Mouse (Mus musculus) CH12.LX (cell line): ENCODE results near the gene Vps51. TPM values are rescaled to one million over a fixed set of nuclear protein-coding genes. Genes with fewer than 3 reads are reported as not detected.

Experiments
- DNase-seq: peaks from one replicate; pipeline ENCODE4 v3.0.0-alpha.2; 2013; ENCODE audit errors: extremely low read depth
- H3K27ac ChIP-seq: 2 replicates; pipeline ENCODE4 v1.5.1; 2012; ENCODE audit warnings: low read depth, mild to moderate bottlenecking, control low read depth, moderate library complexity; ENCODE audit not compliant: insufficient read depth
- H3K27me3 ChIP-seq: replicated peaks from 2 replicates; pipeline ENCODE3; 2012; ENCODE audit warnings: inconsistent platforms
- H3K36me3 ChIP-seq, 2 experiments: replicated peaks in 1 of 2; 2 replicates each; pipeline versions ENCODE3 to v1.6.1; 2012; ENCODE audit warnings: inconsistent platforms in 1 of 2, low read length in 1 of 2, mild to moderate bottlenecking in 1 of 2, mixed read lengths in 1 of 2, moderate library complexity in 1 of 2; ENCODE audit not compliant: control insufficient read depth in 1 of 2, insufficient read depth in 1 of 2
- H3K4me1 ChIP-seq, 2 experiments: 2 replicates each; pipeline ENCODE4 v1.6.1; 2012; ENCODE audit warnings: inconsistent platforms in 1 of 2, moderate library complexity in 1 of 2; ENCODE audit not compliant: insufficient read depth in 2 of 2, control insufficient read depth in 1 of 2
- H3K4me2 ChIP-seq: 2 replicates; pipeline ENCODE4 v1.6.1; 2012; ENCODE audit warnings: low read depth, mild to moderate bottlenecking, control low read depth; ENCODE audit not compliant: poor library complexity, insufficient read depth, severe bottlenecking
- H3K4me3 ChIP-seq, 3 experiments: fragments of 150-350 bp in 1 of 3; sonication (generic) in 1 of 3; replicated peaks in 1 of 3; 2 replicates each; pipeline versions ENCODE3 to v1.5.1; 2011 to 2012; ENCODE audit warnings: low read depth in 2 of 3, low read length in 2 of 3, mild to moderate bottlenecking in 2 of 3, moderate library complexity in 2 of 3, control low read depth in 1 of 3, improper control_type of control experiment in 1 of 3, inconsistent platforms in 1 of 3, mixed read lengths in 1 of 3; ENCODE audit not compliant: poor library complexity in 1 of 3
- H3K79me2 ChIP-seq: replicated peaks from 2 replicates; pipeline ENCODE4 v1.6.1; 2012; ENCODE audit warnings: mild to moderate bottlenecking, moderate library complexity; ENCODE audit not compliant: control insufficient read depth, poor library complexity, insufficient read depth, severe bottlenecking; ENCODE audit errors: extremely low read depth
- H3K9ac ChIP-seq: 2 replicates; pipeline ENCODE4 v1.6.1; 2012; ENCODE audit warnings: low read depth, mild to moderate bottlenecking, control low read depth, moderate library complexity; ENCODE audit not compliant: insufficient read depth
- H3K9me3 ChIP-seq: replicated peaks from 2 replicates; pipeline ENCODE3; 2012; ENCODE audit warnings: low read length, inconsistent platforms, mixed read lengths
- CHD2 ChIP-seq: IDR thresholded peaks from 2 replicates; pipeline ENCODE4 v1.6.1; 2011; ENCODE audit warnings: low read length, improper control_type of control experiment
- CTCF ChIP-seq, 2 experiments: IDR thresholded peaks in 1 of 2; conservative IDR thresholded peaks in 1 of 2; 2 replicates each; pipeline ENCODE4 v1.5.1; 2011 to 2012; ENCODE audit warnings: low read depth in 2 of 2, low read length in 2 of 2, improper control_type of control experiment in 1 of 2, inconsistent platforms in 1 of 2, mild to moderate bottlenecking in 1 of 2, moderate library complexity in 1 of 2
- E2F4 ChIP-seq: IDR thresholded peaks from 2 replicates; pipeline ENCODE4 v1.6.1; 2011; ENCODE audit warnings: low read depth, low read length, improper control_type of control experiment; ENCODE audit not compliant: insufficient replicate concordance
- ELF1 ChIP-seq: IDR thresholded peaks from 2 replicates; pipeline ENCODE4 v1.6.1; 2014; ENCODE audit warnings: low read depth, mild to moderate bottlenecking, inconsistent platforms, low read length, improper control_type of control experiment
- EP300 ChIP-seq: IDR thresholded peaks from 2 replicates; pipeline ENCODE4 v1.6.1; 2011; ENCODE audit warnings: low read length, improper control_type of control experiment
- GABPA ChIP-seq: IDR thresholded peaks from 2 replicates; pipeline ENCODE4 v1.6.1; 2012; ENCODE audit warnings: low read depth, low read length, improper control_type of control experiment, inconsistent platforms; ENCODE audit not compliant: insufficient replicate concordance
- HCFC1 ChIP-seq: IDR thresholded peaks from 2 replicates; pipeline ENCODE4 v1.6.1; 2012; ENCODE audit warnings: low read depth, mild to moderate bottlenecking, inconsistent platforms, low read length, improper control_type of control experiment
- IRF4 ChIP-seq: IDR thresholded peaks from 2 replicates; pipeline ENCODE4 v1.6.1; 2014; ENCODE audit warnings: low read depth, mild to moderate bottlenecking, inconsistent platforms, low read length, improper control_type of control experiment
- MAX ChIP-seq: IDR thresholded peaks from 2 replicates; pipeline ENCODE4 v1.6.1; 2011; ENCODE audit warnings: low read length, improper control_type of control experiment
- MAZ ChIP-seq: IDR thresholded peaks from 2 replicates; pipeline ENCODE4 v1.6.1; 2012; ENCODE audit warnings: low read depth, mild to moderate bottlenecking, inconsistent platforms, low read length, improper control_type of control experiment, moderate library complexity
- MEF2A ChIP-seq: IDR thresholded peaks from 2 replicates; pipeline ENCODE4 v1.6.1; 2014; ENCODE audit warnings: low read depth, mild to moderate bottlenecking, inconsistent platforms, low read length, improper control_type of control experiment, borderline replicate concordance
- MXI1 ChIP-seq: IDR thresholded peaks from 2 replicates; pipeline ENCODE4 v1.6.1; 2011; ENCODE audit warnings: mild to moderate bottlenecking, low read depth, low read length, improper control_type of control experiment
- NELFE ChIP-seq: IDR thresholded peaks from 2 replicates; pipeline ENCODE4 v1.6.1; 2011; ENCODE audit warnings: low read depth, low read length, improper control_type of control experiment
- POLR2A ChIP-seq: IDR thresholded peaks from 2 replicates; pipeline ENCODE4 v1.6.1; 2011; ENCODE audit warnings: low read depth, mild to moderate bottlenecking, improper control_type of control experiment, low read length
- POLR2AphosphoS2 ChIP-seq: IDR thresholded peaks from 2 replicates; pipeline ENCODE4 v1.6.1; 2011; ENCODE audit warnings: low read depth, low read length, improper control_type of control experiment
- RCOR1 ChIP-seq: conservative IDR thresholded peaks from 2 replicates; pipeline ENCODE4 v1.6.1; 2012; ENCODE audit warnings: low read depth, mild to moderate bottlenecking, inconsistent platforms, low read length, improper control_type of control experiment
- SIN3A ChIP-seq: IDR thresholded peaks from 2 replicates; pipeline ENCODE4 v1.6.1; 2012; ENCODE audit warnings: low read length, improper control_type of control experiment, inconsistent platforms
- SMC3 ChIP-seq: IDR thresholded peaks from 2 replicates; pipeline ENCODE4 v1.6.1; 2011; ENCODE audit warnings: low read depth, low read length, improper control_type of control experiment
- TBP ChIP-seq: conservative IDR thresholded peaks from 2 replicates; pipeline ENCODE4 v1.6.1; 2011; ENCODE audit warnings: low read depth, low read length, improper control_type of control experiment
- UBTF ChIP-seq: IDR thresholded peaks from 2 replicates; pipeline ENCODE4 v1.6.1; 2012; ENCODE audit warnings: low read depth, mild to moderate bottlenecking, inconsistent platforms, low read length, improper control_type of control experiment, moderate library complexity
- ZC3H11A ChIP-seq: IDR thresholded peaks from 2 replicates; pipeline ENCODE4 v1.6.1; 2012; ENCODE audit warnings: low read depth, mild to moderate bottlenecking, inconsistent platforms, low read length, improper control_type of control experiment
- ZMIZ1 ChIP-seq: IDR thresholded peaks from 2 replicates; pipeline ENCODE4 v1.6.1; 2012; ENCODE audit warnings: low read depth, mild to moderate bottlenecking, inconsistent platforms, low read length, improper control_type of control experiment
- ZNF384 ChIP-seq: IDR thresholded peaks from 2 replicates; pipeline ENCODE4 v1.6.1; 2012; ENCODE audit warnings: low read depth, low read length, improper control_type of control experiment, inconsistent platforms
- dilution Hi-C: fragments of 300-500 bp; cut with MboI; formaldehyde crosslinking; loops from 2 replicates; pipeline ENCODE4 v1.14.3; 2020; ENCODE audit warnings: low sequenced_read_pairs; ENCODE audit not compliant: extremely low pct_unique_long_range_greater_than_20kb, extremely low pct_ligation_motif_present
- in situ Hi-C: fragments of 300-500 bp; cut with MboI; formaldehyde crosslinking; loops from 3 replicates; pipeline ENCODE4 v1.14.3; 2019; ENCODE audit warnings: low sequenced_read_pairs, low pct_ligation_motif_present, low pct_unique_long_range_greater_than_20kb, mixed read lengths
- polyA plus RNA-seq: library from polyadenylated mRNA; unstranded; fragments of >175 nt; gene quantifications from 2 replicates; pipeline ENCODE4 v1.2.1, GENCODE M21; 2012; ENCODE audit warnings: low read depth; ENCODE audit not compliant: insufficient read length
- total RNA-seq, 2 experiments: library from RNA; depleted of rRNA; stranded (reverse); fragments of 300-350 nt in 1 of 2; fragments of >200 nt in 1 of 2; gene quantifications; 2 replicates each; pipeline ENCODE4 v1.2.3; 2012 to 2014

Vps51 gene
- total and polyA plus RNA-seq, 3 experiments: 37.7 to 51.2 (median 48.2) TPM

GRCm38 (mm10) chr19:6068951-6069350 lies 8.1 kb downstream of the Vps51 start:
- Histone ChIP-seq H3K4me3 (no peak overlapping the region), H3K27me3 (no peaks in the 10 kb centered on the region), H3K79me2 (0 out of 2 replicates have a peak, but pooled peaks cover 3% of the 10 kb centered on the region), H3K9me3 (no peaks in the 10 kb centered on the region), H3K27ac (no peak overlapping the region), H3K4me2 (no peak overlapping the region), H3K4me1 (peaks cover 8 to 25% of the 10 kb centered on the region in 2 experiments), H3K36me3 (peaks cover 44 to 58% of the 10 kb centered on the region in 2 experiments), H3K9ac (no peak overlapping the region)
- in situ Hi-C loops: loop anchor here (10.0 kb wide), 1 partner anchor 104 kb away; the partner anchor contains the start of gene Pola2
- TF ChIP-seq UBTF (no peak), IRF4 (no peak), GABPA (no peak), POLR2AphosphoS2 (no peak), CHD2 (no peak), CTCF (conservative IDR thresholded peaks at IDR 0.05 in 1 of 2, IDR thresholded peaks at IDR 0.05 in 1 of 2; ENCODE audit: low read depth in 2 of 2, low read length in 2 of 2) (peak in 1 of 2 experiments; percentile 29; a peak in 2 of 4 replicates), MAX (no peak)
- no peak for DNase-seq
- dilution Hi-C loops: no loop called here

- peaks cover 12 to 36% of the 10 kb centered on the region in 2 experiments for H3K4me1 ChIP-seq
- in situ Hi-C loops: loop anchor here (10.0 kb wide), 1 partner anchor 103 kb away; the partner anchor contains the start of gene Pola2
- dilution Hi-C loops: no loop called here
These were observed 9.2 kb downstream of the Vps51 start, which contains the start of gene Tm7sf2 for GRCm38 (mm10) chr19:6067724-6068415. Tm7sf2 (minus strand) TSS chr19:6068373.

More at GRCm38 (mm10) chr19:6067724-6068415, 9.2 kb downstream of the Vps51 start, which contains the start of gene Tm7sf2:
- no peaks in the 10 kb centered on the region for H3K27me3 ChIP-seq
- H3K4me3 ChIP-seq: peak within 1 kb of the TSS; percentile 42 to 53 (median 47)
- H3K36me3 ChIP-seq: peaks cover 38 to 59% of the 10 kb centered on the region in 2 experiments
- 0 out of 2 replicates have a peak within 1 kb of the TSS, but pooled peaks have one; percentile 0 for H3K27ac ChIP-seq
- no peaks in the 10 kb centered on the region for H3K9me3 ChIP-seq
- TF ChIP-seq ZC3H11A (no peak), IRF4 (peak; percentile 19; the same call in 1 of the 2 replicates), CHD2 (peak; percentile 68), TBP (0 out of 2 replicates have a peak, but pooled peaks have one; percentile 48), EP300 (no peak), POLR2A (peak; percentile 67), E2F4 (no peak), RCOR1 (0 out of 2 replicates have a peak, but pooled peaks have one; percentile 20), MAX (0 out of 2 replicates have a peak, but pooled peaks have one; percentile 31), ELF1 (no peak), POLR2AphosphoS2 (peak; percentile 77; the same call in 1 of the 2 replicates), MAZ (0 out of 2 replicates have a peak, but pooled peaks have one; percentile 32), MEF2A (0 out of 2 replicates have a peak, but pooled peaks have one; percentile 13), ZNF384 (no peak), HCFC1 (peak; percentile 40), NELFE (peak; percentile 67), CTCF (conservative IDR thresholded peaks at IDR 0.05 in 1 of 2, IDR thresholded peaks at IDR 0.05 in 1 of 2; ENCODE audit: low read depth in 2 of 2, low read length in 2 of 2) (0 out of 4 replicates have a peak, but pooled peaks of 1 of the 2 experiments have one; percentile 7), SIN3A (peak; percentile 55; the same call in 1 of the 2 replicates), MXI1 (peak; percentile 64), ZMIZ1 (peak; percentile 29; the same call in 1 of the 2 replicates), SMC3 (no peak)
- DNase-seq: peak; percentile 86
- peak within 1 kb of the TSS; percentile 30 for H3K9ac ChIP-seq
- peaks cover under 1% of the 10 kb centered on the region; the same call in 1 of the 2 replicates for H3K79me2 ChIP-seq
- peak within 1 kb of the TSS; percentile 88 for H3K4me2 ChIP-seq
